Mouse (Mus musculus) MEL (cell line): ENCODE results near the gene 4930432M17Rik. TPM values are rescaled to one million over a fixed set of nuclear protein-coding genes. Genes with fewer than 3 reads are reported as not detected.

Source experiments
- DNase-seq: peaks from one replicate; pipeline ENCODE4 v3.0.0; 2011; ENCODE audit warnings: low read depth, low spot score
- H3K27ac ChIP-seq: 2 replicates; pipeline ENCODE4 v1.5.1; 2012; ENCODE audit warnings: low read depth, mild to moderate bottlenecking, control low read depth, low read length, moderate library complexity; ENCODE audit not compliant: control insufficient read depth
- H3K27me3 ChIP-seq, 2 experiments: fragments of 150-350 bp in 1 of 2; sonication (generic) in 1 of 2; 2 replicates each; pipeline ENCODE4 v1.6.1; 2012; ENCODE audit warnings: low read length in 2 of 2, mild to moderate bottlenecking in 2 of 2, improper control_type of control experiment in 1 of 2, moderate library complexity in 1 of 2; ENCODE audit not compliant: insufficient read depth in 2 of 2, control insufficient read depth in 1 of 2
- H3K36me3 ChIP-seq, 2 experiments: 2 replicates each; pipeline ENCODE4 v1.6.1; 2012 to 2014; ENCODE audit warnings: low read length in 2 of 2, improper control_type of control experiment in 1 of 2, inconsistent platforms in 1 of 2, mild to moderate bottlenecking in 1 of 2; ENCODE audit not compliant: insufficient read depth in 2 of 2, control insufficient read depth in 1 of 2
- H3K4me1 ChIP-seq, 2 experiments: fragments of 150-350 bp in 1 of 2; sonication (generic) in 1 of 2; 2 replicates each; pipeline ENCODE4 v1.6.1; 2012; ENCODE audit warnings: low read length in 2 of 2, improper control_type of control experiment in 1 of 2, mild to moderate bottlenecking in 1 of 2; ENCODE audit not compliant: insufficient read depth in 2 of 2, control insufficient read depth in 1 of 2
- H3K4me3 ChIP-seq, 2 experiments: fragments of 150-350 bp in 1 of 2; sonication (generic) in 1 of 2; 2 replicates each; pipeline ENCODE4 v1.5.1; 2012; ENCODE audit warnings: low read depth in 2 of 2, low read length in 2 of 2, mild to moderate bottlenecking in 2 of 2, moderate library complexity in 2 of 2, control low read depth in 1 of 2, improper control_type of control experiment in 1 of 2; ENCODE audit not compliant: control insufficient read depth in 1 of 2, insufficient read depth in 1 of 2
- H3K79me2 ChIP-seq: 2 replicates; pipeline ENCODE4 v1.6.1; 2012; ENCODE audit warnings: mild to moderate bottlenecking, low read length, moderate library complexity; ENCODE audit not compliant: control insufficient read depth, poor library complexity, insufficient read depth
- H3K9ac ChIP-seq: 2 replicates; pipeline ENCODE4 v1.6.1; 2012; ENCODE audit warnings: low read depth, mild to moderate bottlenecking, control low read depth, low read length, moderate library complexity; ENCODE audit not compliant: control insufficient read depth, poor library complexity, severe bottlenecking
- H3K9me3 ChIP-seq: fragments of 150-350 bp; sonication (generic); replicated peaks from 2 replicates; pipeline ENCODE4 v1.6.1; 2012; ENCODE audit warnings: mild to moderate bottlenecking, low read length, improper control_type of control experiment, moderate library complexity; ENCODE audit not compliant: insufficient read depth
- CHD1 ChIP-seq: IDR thresholded peaks from 2 replicates; pipeline ENCODE4 v1.6.1; 2012; ENCODE audit warnings: low read depth, mild to moderate bottlenecking, inconsistent platforms, low read length, improper control_type of control experiment
- CTCF ChIP-seq, 3 experiments: IDR thresholded peaks in 2 of 3; conservative IDR thresholded peaks in 1 of 3; 2 replicates each; pipeline ENCODE4 v1.5.1; 2011 to 2012; ENCODE audit warnings: low read length in 3 of 3, low read depth in 2 of 3, mild to moderate bottlenecking in 2 of 3, improper control_type of control experiment in 1 of 3, inconsistent platforms in 1 of 3, mixed read lengths in 1 of 3, moderate library complexity in 1 of 3; ENCODE audit not compliant: control insufficient read depth in 1 of 3, insufficient read depth in 1 of 3, poor library complexity in 1 of 3, severe bottlenecking in 1 of 3
- E2F4 ChIP-seq: IDR thresholded peaks from 2 replicates; pipeline ENCODE4 v1.6.1; 2011; ENCODE audit warnings: low read depth, low read length, improper control_type of control experiment, borderline replicate concordance
- ELF1 ChIP-seq: IDR thresholded peaks from 2 replicates; pipeline ENCODE4 v1.6.1; 2014; ENCODE audit warnings: low read depth, mild to moderate bottlenecking, inconsistent platforms, low read length, improper control_type of control experiment, moderate library complexity
- EP300 ChIP-seq, 2 experiments: IDR thresholded peaks; 2 replicates each; pipeline ENCODE4 v1.6.1; 2011; ENCODE audit warnings: improper control_type of control experiment in 2 of 2, low read length in 2 of 2, low read depth in 1 of 2, mild to moderate bottlenecking in 1 of 2
- ETS1 ChIP-seq: IDR thresholded peaks from 2 replicates; pipeline ENCODE4 v1.6.1; 2012; ENCODE audit warnings: low read depth, mild to moderate bottlenecking, inconsistent platforms, low read length, improper control_type of control experiment, moderate library complexity
- HCFC1 ChIP-seq: IDR thresholded peaks from 2 replicates; pipeline ENCODE4 v1.6.1; 2012; ENCODE audit warnings: low read depth, mild to moderate bottlenecking, inconsistent platforms, low read length, improper control_type of control experiment, moderate library complexity
- KAT2A ChIP-seq: conservative IDR thresholded peaks from 2 replicates; pipeline ENCODE4 v1.6.1; 2012; ENCODE audit warnings: low read depth, low read length, improper control_type of control experiment, inconsistent platforms
- MAFK ChIP-seq: IDR thresholded peaks from 2 replicates; pipeline ENCODE4 v1.6.1; 2011; ENCODE audit warnings: low read depth, mild to moderate bottlenecking, low read length, improper control_type of control experiment, borderline replicate concordance
- MXI1 ChIP-seq: IDR thresholded peaks from 2 replicates; pipeline ENCODE4 v1.6.1; 2011; ENCODE audit warnings: mild to moderate bottlenecking, low read depth, low read length, improper control_type of control experiment
- MYC ChIP-seq: IDR thresholded peaks from 2 replicates; pipeline ENCODE4 v1.6.1; 2011; ENCODE audit warnings: low read depth, mild to moderate bottlenecking, low read length, improper control_type of control experiment, moderate library complexity
- POLR2AphosphoS2 ChIP-seq: IDR thresholded peaks from 2 replicates; pipeline ENCODE4 v1.6.1; 2011; ENCODE audit warnings: low read length, improper control_type of control experiment
- RCOR1 ChIP-seq: IDR thresholded peaks from 2 replicates; pipeline ENCODE4 v1.6.1; 2012; ENCODE audit warnings: low read depth, mild to moderate bottlenecking, inconsistent platforms, low read length, improper control_type of control experiment
- SIN3A ChIP-seq: IDR thresholded peaks from 2 replicates; pipeline ENCODE4 v1.6.1; 2012; ENCODE audit warnings: low read length, improper control_type of control experiment, inconsistent platforms
- SMC3 ChIP-seq: IDR thresholded peaks from 2 replicates; pipeline ENCODE4 v1.6.1; 2011; ENCODE audit warnings: low read depth, low read length, improper control_type of control experiment
- TBP ChIP-seq: IDR thresholded peaks from 2 replicates; pipeline ENCODE4 v1.8.0; 2011; ENCODE audit warnings: low read depth, low read length, improper control_type of control experiment
- USF1 ChIP-seq: IDR thresholded peaks from 2 replicates; pipeline ENCODE4 v1.6.1; 2014; ENCODE audit warnings: low read depth, mild to moderate bottlenecking, inconsistent platforms, low read length, improper control_type of control experiment, moderate library complexity
- USF2 ChIP-seq, 2 experiments: IDR thresholded peaks; 2 replicates each; pipeline ENCODE4 v1.6.1; 2011 to 2012; ENCODE audit warnings: improper control_type of control experiment in 2 of 2, low read length in 2 of 2, borderline replicate concordance in 1 of 2, inconsistent platforms in 1 of 2, low read depth in 1 of 2, mild to moderate bottlenecking in 1 of 2; ENCODE audit not compliant: insufficient read depth in 1 of 2
- ZC3H11A ChIP-seq: IDR thresholded peaks from 2 replicates; pipeline ENCODE4 v1.6.1; 2012; ENCODE audit warnings: low read depth, mild to moderate bottlenecking, inconsistent platforms, low read length, improper control_type of control experiment
- ZKSCAN1 ChIP-seq: IDR thresholded peaks from 2 replicates; pipeline ENCODE4 v1.6.1; 2012; ENCODE audit warnings: low read depth, mild to moderate bottlenecking, inconsistent platforms, low read length, improper control_type of control experiment, moderate library complexity
- ZMIZ1 ChIP-seq: IDR thresholded peaks from 2 replicates; pipeline ENCODE4 v1.6.1; 2012; ENCODE audit warnings: low read depth, mild to moderate bottlenecking, inconsistent platforms, low read length, improper control_type of control experiment, moderate library complexity
- ZNF384 ChIP-seq: IDR thresholded peaks from 2 replicates; pipeline ENCODE4 v1.6.1; 2012; ENCODE audit warnings: low read depth, mild to moderate bottlenecking, inconsistent platforms, low read length, improper control_type of control experiment
- polyA plus RNA-seq, 2 experiments: library from polyadenylated mRNA; stranded (reverse) in 1 of 2; unstranded in 1 of 2; fragments of >175 nt in 1 of 2; fragments of >200 nt in 1 of 2; gene quantifications; 2 replicates each; pipeline versions ENCODE4 v1.2.1 to v1.2.4; 2012; ENCODE audit warnings: low replicate concordance in 2 of 2, low read depth in 1 of 2; ENCODE audit not compliant: insufficient read length in 2 of 2, insufficient read depth in 1 of 2, missing spikeins in 1 of 2
- total RNA-seq: library from RNA; depleted of rRNA; stranded (reverse); fragments of 300-350 nt; gene quantifications from 2 replicates; pipeline ENCODE4 v1.2.3, GENCODE M21; 2012

The 4930432M17Rik gene
- total and polyA plus RNA-seq, 3 experiments: not detected

GRCm38 (mm10) chr3:121637792-121638191 is 32.8 kb upstream of the 4930432M17Rik start:
- TF ChIP-seq SIN3A (no peak), ELF1 (no peak), KAT2A (no peak), ZC3H11A (no peak), TBP (no peak), CTCF (IDR thresholded peaks at IDR 0.05 in 2 of 3, conservative IDR thresholded peaks at IDR 0.05 in 1 of 3; ENCODE audit: control insufficient read depth in 1 of 3, insufficient read depth in 1 of 3, low read depth in 2 of 3, low read length in 3 of 3, poor library complexity in 1 of 3, severe bottlenecking in 1 of 3) (no peak), USF1 (no peak), POLR2AphosphoS2 (no peak), ZMIZ1 (no peak), MYC (no peak), MXI1 (no peak), E2F4 (no peak), CHD1 (no peak), ZKSCAN1 (no peak), EP300 (IDR thresholded peaks at IDR 0.05; ENCODE audit: low read depth in 1 of 2, low read length in 2 of 2) (no peak), HCFC1 (no peak)
- H3K27me3 ChIP-seq: peaks cover 0 to 2% of the 10 kb centered on the region in 2 experiments; a peak in 1 of 4 replicates
- H3K4me3 ChIP-seq: no peak overlapping the region
- H3K9me3 ChIP-seq: no peaks in the 10 kb centered on the region
- no peaks in the 10 kb centered on the region for H3K79me2 ChIP-seq
- no peak overlapping the region for H3K27ac ChIP-seq
- H3K4me1 ChIP-seq: no peaks in the 10 kb centered on the region
- DNase-seq: no peak
- H3K36me3 ChIP-seq: no peaks in the 10 kb centered on the region
- H3K9ac ChIP-seq: no peak overlapping the region

- no peak for TF ChIP-seq MAFK
- no peak for TF ChIP-seq RCOR1
- TF ChIP-seq ZNF384: no peak
- TF ChIP-seq KAT2A: no peak
- TF ChIP-seq ETS1: no peak
- no peak for TF ChIP-seq USF2 (IDR thresholded peaks at IDR 0.05; ENCODE audit: borderline replicate concordance in 1 of 2, insufficient read depth in 1 of 2, low read depth in 1 of 2, low read length in 2 of 2)
- no peak for TF ChIP-seq SMC3
- no peaks in the 10 kb centered on the region for H3K9me3 ChIP-seq
- no peak overlapping the region for H3K9ac ChIP-seq
- no peaks in the 10 kb centered on the region for H3K79me2 ChIP-seq
- no peaks in the 10 kb centered on the region for H3K36me3 ChIP-seq
- H3K27me3 ChIP-seq: peaks cover 0 to 2% of the 10 kb centered on the region in 2 experiments; a peak in 1 of 4 replicates
- H3K27ac ChIP-seq: no peak overlapping the region
- DNase-seq: no peak
- no peak overlapping the region for H3K4me3 ChIP-seq
- H3K4me1 ChIP-seq: no peaks in the 10 kb centered on the region
Observed at GRCm38 (mm10) chr3:121638241-121638640, 32.3 kb upstream of the 4930432M17Rik start.
